Mouse (Mus musculus): Measurements from ENCODE around the gene Minpp1. TPM values are rescaled to one million over a fixed set of nuclear protein-coding genes. Genes with fewer than 3 reads are reported as not detected.
A peak's percentile ranks its signal among the peaks of the same experiment; 100 is the strongest.
"Not testable (repeated sequence)": the region's sequence is repeated elsewhere in the genome, so short reads cannot be mapped to it uniquely, and the experiment has no call there.

Gene Minpp1
- total RNA-seq (2021), result 10 to 100 TPM; 35.8 to 43.3 TPM
- long read RNA-seq, experiment 1, transcript Minpp1-201 (5 exons, 2,613 nt), result major isoform, 172 of 177 reads
- long read RNA-seq, experiment 1, partial matches to known transcripts, result 3 of 177 reads
- long read RNA-seq, experiment 1, other reads (novel, unspliced or antisense), result 1 of 177 reads
- long read RNA-seq, experiment 2, transcript Minpp1-201 (5 exons, 2,613 nt), result major isoform, 26 of 27 reads
- long read RNA-seq, experiment 2, partial matches to known transcripts, result 0 of 27 reads
- long read RNA-seq, experiment 2, other reads (novel, unspliced or antisense), result 1 of 27 reads

DNA sequence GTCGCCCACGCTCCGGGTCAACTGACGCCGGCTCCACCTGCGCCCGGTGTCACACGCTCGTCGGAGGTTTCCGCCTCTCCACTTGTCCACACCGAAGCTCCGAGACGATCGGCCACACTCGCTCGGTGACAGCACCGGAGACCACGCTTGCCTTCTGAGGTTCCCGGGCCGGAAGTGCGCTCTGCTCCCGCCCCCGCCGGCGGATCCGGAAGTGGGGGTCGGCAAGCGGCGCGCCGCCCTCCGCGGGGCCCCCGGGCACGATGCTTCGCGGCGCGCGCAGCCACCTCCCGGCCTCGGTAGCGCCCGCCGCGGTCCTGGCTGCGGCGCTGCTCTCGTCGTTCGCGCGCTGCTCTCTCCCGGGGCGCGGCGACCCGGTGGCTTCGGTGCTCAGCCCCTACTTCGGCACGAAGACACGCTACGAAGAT is at the start of gene Minpp1:
Gene Minpp1, plus strand, starts transcription at position 89 of the 425 bp plus-strand sequence.
- peak; percentile 90 to 94 for DNase-seq

DNA sequence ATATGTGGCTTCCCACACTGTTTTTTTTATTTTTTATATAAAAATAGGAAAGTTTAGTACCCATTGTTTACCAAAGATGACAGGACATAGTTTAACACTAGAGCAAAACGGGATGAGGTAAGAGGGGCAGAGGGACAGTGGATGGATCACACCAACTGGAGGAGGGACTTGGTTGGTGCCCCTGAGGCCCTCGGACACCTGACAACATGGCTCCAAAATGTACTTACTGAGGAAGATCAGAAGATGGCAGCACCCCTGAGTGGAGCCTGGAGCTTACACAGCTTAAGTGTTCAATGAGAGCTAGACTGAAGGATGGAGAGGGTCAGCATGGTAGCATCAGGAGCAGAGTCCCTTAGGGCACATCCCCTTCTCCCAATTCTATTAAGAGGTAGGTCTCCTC is 46.2 kb upstream of the Minpp1 start:
- no peak for DNase-seq

DNA sequence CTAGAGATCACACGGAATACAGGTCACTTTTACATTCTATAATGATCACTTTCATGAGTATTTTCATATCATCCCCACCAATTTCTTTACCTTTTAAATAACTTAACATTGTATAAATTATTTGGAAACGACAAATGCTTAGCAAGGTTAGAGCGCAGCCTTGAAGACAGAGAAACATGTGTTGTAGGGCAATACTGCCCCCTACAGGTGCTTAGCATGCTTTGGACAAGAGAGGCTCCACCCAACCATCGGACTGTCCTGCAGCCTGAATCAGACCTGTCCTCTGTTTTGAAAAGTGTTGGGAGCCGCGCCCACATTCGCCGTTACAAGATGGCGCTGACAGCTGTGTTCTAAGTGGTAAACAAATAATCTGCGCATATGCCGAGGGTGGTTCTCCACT is 44.0 kb upstream of the Minpp1 start:
- peak; percentile 61 to 70 for DNase-seq

DNA sequence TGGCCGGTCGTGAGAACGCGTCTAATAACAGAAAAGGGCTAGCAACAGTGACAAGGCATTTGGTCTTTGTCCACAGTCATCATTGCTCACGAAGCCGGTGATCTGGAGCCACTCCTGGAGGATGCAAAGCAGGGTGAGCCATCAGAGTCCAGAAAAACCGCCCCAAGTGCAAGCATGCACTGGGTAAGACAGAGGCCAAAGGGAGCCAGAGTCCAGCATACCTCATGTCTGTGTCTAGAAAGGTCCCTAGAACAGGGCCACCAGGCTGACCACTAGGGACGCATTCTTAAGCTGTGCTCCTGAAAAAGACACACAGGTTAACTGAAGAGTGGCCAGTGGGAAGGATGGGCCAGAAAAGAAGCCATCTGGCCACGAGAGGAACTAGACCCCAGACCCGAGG is 36.6 kb upstream of the Minpp1 start:
- no peak for DNase-seq

DNA sequence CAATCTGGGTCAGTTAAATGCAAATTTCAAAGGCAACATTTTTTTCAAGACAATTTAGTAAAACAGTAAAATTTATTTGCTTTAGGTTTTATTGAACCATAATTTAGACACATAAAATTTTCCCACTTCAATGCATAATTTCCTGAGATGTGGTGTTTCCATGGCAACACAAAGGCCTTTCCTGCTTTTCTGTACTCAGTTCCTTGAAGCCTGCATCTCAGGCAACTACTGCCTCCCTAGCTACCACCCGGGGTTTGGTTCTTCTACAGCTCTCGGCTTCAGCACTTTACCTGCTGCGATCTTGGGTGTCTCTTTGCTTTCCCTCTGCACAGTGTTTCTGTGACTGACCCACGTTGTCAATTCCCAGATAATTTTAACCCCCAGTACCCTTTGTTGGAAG is 33.3 kb upstream of the Minpp1 start:
- no peak for DNase-seq

DNA sequence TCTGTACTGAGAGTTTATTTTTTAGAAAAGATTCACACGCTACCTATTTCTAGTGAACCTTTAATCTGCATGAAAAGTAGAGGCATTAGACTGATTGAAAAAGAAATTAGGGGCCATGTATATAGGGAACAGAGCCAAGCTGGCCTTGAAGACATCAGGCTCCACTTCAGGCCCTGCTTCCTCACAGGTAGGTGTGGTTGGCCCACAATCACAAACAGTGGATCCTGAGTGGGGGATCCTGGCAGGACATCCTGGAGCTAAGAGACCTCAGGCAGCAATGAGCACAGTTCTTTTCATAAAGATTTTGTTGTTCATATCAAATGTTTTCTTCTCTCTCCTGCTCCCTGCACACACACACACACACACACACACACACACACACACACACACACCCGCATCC is 28.8 kb upstream of the Minpp1 start:
- no peak for DNase-seq

DNA sequence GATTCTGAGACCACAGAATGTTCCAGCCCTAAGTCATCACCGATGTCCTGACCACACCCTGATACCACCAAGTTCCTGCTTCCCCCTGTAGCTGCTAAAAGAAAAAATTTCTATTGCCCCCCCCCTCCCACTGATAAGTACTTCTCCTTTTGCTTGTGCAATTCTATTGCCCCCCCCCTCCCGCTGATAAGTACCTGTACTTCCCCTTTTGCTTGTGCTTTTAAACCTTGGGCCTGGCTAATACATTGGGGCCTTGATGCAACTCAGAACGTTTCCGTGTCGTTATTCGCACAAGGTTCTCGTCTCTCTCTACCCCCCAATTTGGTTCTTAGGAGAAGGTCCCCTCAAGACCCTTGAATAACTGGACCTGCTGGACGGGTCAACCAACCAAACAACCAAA is 27.9 kb upstream of the Minpp1 start:
- not testable (repeated sequence) for DNase-seq

DNA sequence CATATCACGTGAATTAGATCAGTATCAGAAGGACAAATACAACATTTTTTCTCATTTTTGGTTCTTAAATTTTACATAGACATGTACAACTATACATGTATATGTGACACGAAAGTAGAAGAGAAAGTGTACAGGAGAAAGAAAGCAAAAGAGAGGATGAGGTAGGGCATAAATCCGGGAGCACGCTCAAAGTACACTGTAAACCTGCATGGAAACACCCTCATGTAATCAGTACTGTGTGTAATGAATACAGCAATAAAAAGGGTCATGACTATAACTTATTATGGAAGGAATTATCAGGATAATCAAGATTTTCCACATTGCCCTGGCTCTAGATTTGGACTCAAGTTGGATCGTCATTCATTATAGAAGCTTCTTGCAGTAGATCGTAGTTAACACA is 22.5 kb upstream of the Minpp1 start:
- DNase-seq, result no peak

DNA sequence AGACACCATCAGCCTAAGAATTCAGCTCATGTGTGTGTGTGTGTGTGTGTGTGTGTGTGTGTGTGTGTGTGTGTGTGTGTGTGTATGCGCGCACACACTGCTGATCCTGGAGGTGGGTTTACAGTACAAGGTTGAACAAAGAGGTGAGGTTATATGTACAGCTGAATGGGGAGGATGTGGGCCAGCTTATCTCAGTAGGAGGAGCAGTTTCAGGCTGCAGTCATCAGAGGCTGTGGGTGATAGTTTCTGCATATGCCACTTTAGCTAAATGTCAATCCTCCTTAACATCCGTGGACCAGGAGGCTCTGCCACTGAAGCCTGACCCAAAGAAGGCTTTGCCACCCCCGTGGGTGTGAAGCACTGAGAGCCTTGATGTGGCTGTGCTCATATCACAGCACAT is 20.3 kb upstream of the Minpp1 start:
- DNase-seq, result no peak

DNA sequence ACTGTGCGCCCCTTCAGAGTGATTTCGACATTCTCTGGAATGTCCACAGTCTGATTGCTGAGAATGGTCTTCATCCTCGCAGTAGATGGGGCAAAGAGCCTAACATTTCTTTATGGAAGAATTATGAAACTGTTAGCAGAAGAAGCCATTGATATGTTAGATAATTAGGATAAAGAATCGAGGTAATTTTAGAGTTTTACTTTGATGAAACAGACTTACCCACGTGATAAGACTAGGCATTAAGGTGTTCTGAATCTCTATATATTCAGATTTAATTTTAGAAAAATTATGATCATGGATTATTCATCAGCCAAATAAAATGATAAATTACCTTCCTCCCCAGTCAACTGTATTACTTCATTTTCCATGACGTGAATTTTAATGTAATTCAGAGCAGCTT is 19.1 kb upstream of the Minpp1 start, which contains the start of gene Rpl9-ps6:
Gene Rpl9-ps6, minus strand, starts transcription at position 101 of the 400 bp plus-strand sequence.
- DNase-seq, result no peak

DNA sequence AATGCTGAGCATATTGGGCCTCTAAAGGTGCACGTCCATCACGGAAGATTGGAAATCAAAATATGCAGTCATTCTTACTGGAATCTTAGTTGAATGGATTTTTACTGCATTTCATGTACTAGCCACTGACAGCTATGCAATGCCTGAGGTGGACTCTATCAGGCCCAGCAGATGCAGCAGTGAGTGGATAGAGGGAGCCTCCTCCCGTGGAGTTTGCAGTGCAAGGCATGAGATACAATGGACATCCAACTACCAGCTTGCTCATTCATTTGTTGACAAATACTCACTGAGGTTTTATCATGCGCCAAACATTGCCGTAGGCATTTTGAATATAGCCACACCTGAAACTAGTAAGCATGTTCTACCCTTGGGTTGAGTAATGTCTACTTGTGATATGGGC is 18.2 kb upstream of the Minpp1 start:
- DNase-seq, result no peak

DNA sequence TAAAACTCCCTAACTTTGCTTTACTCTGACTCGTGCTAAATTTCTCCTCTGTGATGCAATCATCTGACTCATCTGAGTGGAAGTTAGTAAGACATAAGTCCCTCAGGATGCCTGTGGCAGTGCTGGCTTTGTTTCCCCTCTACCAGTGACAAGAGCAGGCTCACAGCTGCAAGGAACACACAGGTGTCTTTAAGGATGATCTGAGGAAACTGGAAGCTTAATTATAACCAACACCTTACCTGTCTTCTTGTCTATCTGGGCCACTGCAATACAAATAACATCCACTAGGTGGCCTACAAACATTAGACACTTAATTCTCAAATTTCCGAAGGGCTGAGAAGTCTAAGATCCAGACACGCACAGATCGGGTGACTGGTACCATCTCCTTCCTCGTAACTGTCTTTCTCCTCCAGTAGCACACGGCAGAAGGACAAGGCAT is 15.5 kb upstream of the Minpp1 start:
- DNase-seq, result peak; percentile 13 to 16

DNA sequence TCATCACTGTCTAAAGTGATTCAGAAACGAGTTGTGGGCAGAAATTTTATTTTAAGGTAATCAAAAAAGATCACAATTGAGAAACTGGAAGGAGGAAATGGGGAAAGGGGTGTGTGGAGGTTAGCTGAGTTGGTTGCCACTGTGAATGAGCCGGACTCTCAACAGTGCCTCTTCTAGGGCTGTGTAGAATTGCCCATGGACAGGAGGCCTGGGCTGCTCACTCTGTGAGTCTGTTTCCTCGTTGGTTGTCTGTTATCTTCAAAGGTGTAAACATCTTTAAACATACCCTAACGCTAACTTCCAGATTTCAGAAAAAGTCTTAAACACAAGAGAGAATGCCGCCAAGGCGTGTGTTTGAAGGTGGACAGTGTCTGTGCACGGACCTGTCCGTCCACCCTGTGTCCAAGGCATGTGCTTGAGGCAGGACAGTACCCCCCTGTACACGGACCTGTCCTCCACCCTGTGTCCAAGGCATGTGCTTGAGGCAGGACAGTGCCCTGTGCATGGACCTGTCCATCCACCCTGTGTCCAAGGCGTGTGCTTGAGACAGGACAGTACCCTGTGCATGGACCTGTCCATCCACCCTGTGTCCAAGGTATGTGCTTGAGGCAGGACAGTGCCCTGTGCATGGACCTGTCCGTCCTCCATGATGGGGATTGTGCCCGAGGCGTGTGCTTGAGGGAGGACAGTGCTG is 14.9 kb upstream of the Minpp1 start:
- DNase-seq, result no peak

DNA sequence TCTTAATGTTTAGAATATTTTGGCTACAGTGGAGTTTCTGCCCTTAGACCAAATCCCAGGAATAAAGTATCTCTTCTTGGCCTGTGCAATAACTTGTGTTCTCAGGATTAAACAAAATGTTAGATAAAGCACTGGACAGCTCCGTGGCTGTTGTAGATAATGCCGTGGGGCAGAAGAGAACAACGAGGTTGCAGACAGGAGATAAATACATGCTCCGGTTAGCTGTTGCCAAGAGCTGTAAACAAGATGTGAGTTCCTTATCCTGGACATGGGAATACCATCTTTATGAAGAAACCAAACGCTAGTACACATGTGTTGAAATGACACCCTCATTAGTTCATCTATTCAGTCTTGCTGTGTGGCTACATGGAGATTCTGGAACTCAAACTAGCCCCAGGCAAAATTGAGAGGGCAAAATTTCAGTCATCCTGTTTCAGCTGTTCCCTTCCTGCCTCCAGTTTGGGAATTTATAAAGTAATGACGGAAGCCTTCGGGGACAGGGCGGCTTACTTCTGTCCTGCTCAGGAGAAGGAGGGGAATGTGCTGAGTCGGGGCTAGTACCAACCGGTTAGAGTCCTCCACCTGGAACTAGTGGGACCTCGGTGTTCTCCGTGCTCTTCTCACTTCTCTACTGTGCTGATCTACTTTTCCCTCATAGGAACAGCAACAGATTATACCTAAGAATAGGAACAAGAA is 9.4 kb upstream of the Minpp1 start:
- DNase-seq, result no peak

DNA sequence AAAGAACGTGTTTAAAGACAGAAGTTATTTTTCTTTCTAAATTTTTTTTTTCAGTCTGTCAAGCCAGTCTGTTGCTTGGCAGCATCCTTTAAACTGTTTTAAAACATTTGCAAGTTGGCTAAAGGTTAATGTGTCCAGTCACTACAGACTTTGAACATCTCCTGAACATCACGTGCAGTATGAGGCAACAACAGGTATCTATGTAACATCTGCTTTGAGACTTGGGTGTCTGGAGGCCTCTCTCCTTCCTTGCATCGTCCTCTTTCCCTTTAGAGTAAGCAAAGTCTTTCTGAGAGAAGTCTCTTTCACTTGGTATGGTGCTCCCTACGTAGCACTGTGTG is 8.9 kb upstream of the Minpp1 start:
- no peak for DNase-seq

DNA sequence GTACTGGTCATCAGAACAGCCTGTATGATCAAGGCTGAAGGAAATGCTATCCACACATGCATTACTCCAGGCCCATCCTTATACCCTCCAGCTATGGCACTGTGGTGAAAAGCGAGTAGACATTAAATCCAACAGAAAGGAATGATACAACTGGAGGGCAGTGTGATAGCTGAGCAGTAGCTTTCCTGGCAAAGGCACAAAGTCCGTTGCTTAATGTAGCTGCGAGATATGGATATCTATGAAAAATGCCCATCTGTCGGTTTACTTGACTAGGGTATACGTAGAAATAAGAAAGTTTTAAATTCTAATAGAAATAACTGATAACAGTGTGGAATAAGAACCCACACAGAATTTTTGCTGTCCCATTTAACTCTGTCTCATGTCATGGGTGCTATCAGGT is 5.3 kb upstream of the Minpp1 start:
- no peak for DNase-seq

DNA sequence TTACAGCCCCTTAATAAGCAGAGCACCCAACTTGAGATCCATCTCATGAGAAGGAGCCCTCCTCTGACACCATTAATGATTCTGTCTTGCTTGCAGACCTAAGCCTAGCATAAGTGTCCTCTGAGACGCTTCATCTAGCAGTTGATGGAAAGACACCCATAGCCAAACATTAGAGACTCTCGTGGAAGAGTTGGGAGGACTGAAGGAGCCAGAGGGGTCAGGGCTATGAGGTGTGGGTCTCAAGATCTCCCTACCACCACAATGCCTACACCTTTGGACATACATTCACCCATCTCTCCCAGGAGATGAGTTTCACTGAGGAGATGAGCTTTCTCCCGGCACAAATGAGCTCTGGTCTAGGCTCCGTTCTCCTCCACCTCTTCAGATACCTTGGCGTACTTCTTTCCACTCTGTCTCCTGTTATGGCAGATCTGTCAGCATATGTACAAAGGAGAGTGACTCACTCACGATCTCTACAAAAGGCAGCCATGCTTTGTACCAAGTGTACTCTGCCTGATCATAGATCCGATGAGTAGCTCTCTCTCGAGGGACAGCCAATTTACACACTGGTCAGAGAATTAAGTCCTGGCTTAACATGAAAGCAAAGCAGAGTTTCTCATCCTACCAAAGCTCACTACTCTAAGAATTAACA is 4.7 kb upstream of the Minpp1 start:
- no peak for DNase-seq

DNA sequence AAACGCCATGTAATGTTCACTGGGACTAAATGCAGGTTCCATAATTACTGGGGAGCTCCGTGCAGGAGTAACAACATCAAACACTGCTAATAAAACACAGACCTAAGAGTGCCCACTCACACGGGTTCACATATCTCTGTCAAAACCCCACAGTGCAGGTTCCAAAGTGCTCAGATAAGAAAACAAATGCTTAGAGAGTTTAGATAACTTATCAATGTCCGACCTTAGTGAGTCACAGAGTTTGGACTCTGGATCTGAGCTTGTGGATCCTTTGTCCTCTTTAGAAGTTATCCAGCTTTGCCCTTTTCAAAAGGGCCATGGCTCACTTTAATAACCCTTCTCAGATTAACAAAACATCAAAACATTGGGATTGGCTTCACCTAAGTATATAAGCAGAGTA is 4.1 kb upstream of the Minpp1 start:
- no peak for DNase-seq

DNA sequence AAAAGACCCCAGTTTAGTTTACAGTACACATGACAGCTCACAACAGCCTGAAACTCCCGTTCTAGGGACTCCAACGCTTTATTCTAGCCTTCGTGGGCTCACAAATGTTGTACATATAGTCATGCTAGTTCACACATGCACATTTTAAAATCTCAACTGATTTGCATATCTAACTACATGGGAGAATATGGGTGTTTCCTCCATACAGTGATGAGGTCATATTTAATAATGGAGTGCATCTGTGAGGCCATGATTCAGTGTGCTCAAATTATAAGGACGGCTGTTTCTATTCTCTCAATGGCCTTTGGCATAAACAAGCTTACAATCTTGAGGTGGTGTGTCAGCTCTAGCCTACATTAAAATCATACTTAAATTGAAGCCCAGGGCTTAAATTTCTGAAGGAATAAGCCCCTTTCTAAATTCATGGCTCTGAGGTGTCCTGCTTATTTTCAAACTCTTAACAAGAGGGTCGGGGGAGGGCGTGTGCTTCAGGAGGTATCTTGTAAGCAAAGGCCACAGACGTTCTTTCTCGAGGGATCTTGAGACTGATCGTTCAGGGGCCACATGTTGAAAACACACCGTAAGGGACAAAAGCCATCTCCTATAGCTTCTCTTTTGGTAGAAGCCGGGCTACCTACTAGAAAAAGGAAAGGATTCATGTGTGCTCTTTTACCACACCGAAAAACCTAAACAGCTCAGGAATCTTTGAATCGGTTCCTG is 468 bp upstream of the Minpp1 start:
- no peak for DNase-seq

DNA sequence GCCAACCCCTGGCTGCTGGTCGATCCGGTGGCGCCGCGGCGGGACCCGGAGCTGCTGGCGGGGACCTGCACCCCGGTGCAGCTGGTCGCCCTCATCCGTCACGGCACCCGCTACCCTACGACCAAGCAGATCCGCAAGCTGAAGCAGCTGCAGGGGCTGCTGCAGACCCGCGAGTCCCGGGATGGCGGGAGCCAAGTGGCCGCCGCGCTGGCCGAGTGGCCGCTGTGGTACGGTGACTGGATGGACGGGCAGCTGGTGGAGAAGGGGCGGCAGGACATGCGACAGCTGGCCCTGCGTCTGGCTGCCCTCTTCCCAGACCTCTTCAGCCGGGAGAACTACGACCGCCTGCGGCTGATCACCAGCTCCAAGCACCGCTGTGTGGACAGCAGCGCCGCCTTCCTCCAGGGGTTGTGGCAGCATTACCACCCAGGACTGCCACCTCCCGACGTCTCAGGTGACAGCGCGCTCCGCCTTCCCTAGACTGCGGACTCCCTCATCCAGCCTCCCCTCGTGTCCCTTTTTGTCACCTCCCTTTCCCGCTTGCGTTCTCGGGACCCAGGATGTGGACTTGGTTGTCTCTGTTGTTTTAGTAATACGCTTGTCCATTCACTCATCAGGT is 646 bp downstream of the Minpp1 start:
- DNase-seq, result peak; percentile 72 to 75

DNA sequence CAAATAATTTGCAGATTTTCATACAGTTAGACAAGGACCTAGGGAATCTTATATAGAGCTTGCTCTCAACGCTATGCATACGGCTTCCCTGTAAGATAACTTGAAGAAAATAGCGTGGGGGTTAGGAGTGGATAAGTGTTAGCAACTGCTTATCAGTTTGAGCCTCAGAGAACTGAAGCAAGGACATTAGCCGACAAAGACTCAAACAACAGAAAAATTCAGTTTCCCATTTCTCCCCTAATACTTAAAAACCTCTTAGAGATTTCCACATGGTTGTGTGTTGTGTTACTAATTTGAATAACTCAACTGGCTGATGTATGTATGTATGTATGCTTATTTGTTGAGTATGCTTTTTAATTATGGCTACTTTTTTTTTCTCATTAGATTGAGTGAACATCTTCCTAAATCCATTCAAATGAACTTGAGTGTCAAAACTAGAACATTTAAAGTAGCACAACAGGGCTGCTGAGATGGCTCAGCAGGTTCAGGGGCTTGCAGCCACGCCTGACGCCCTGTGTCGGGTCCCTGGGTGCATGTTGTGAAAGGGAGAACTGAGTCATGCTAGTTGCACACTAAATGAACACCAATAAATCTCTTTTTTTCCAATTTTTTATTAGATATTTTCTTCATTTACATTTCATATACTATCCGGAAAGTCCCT is 2.2 kb downstream of the Minpp1 start:
- no peak for DNase-seq

Data from adrenal gland, postnatal 36 days (tissue).